8 mouse cellular contexts compared by ENCODE assay signal in the genomic region with DNA sequence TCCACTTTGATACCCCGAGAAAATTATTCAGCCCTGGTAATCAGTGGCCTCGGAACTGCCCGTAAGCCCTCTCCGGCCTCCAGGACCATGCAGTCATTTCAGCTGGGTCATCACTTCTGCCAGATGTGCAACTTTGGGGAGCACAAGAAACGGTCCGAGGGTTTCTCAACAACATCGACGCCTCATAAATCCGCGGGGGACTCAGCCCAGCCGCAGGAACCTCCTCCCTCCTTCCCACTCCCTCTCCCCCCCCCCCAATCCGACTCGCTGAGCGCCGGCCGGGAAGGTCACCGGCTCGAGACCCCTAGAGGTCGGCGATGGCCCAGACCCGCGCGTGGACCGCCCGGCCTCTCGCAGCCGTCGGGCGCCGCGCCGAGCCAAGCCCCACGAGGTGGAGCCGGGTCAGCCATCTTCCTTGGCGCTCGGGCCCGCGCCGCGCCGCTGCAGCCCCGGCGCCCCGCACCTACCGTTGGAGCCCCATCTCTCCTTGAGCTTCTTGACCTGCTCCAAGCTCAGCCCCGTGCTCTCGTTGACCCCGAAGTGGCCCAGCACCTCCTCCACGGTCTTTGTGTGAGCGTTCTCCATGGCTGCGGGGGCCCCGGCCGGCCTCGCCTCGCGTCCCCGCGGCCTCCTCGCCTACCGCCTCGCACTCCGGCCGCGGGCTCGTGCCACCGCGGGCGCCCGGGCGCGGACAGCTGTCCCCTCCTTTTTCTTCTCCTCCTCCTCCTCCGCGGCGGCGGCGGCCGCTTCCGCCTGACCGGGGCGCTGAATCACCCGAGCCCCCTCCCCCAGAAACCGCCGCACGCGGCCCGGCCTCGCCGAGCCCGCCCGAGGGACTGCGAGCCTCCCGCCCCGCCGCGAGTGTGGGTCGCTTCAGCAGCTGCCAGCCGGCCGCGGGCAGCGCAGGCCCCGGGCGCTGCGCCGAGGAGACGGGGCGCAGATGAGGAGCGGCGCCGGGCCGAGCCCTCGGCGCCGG. TPM values are rescaled to one million over a fixed set of nuclear protein-coding genes. Genes with fewer than 3 reads are reported as not detected.
DNase-seq lines count a peak whose midpoint lies in the region; ATAC-seq and TF ChIP-seq lines count a peak whose summit lies in the region.

No protein-coding gene starts in this region.

- H3K27me3 ChIP-seq in liver, embryonic 11.5 days (replicated peaks; ENCODE audit: control insufficient read depth, insufficient read depth, low read length): no peaks in the 10 kb centered on the region
- H3K27me3 ChIP-seq in midbrain, postnatal 0 days (ENCODE audit: insufficient read depth, low read length): no peaks in the 10 kb centered on the region
- H3K27me3 ChIP-seq in stomach, embryonic 16.5 days (ENCODE audit: control insufficient read depth, insufficient read depth, low read length): no peaks in the 10 kb centered on the region

- H3K36me3 ChIP-seq in liver, embryonic 11.5 days (ENCODE audit: control insufficient read depth, insufficient read depth, low read length): peaks cover 13% of the 10 kb centered on the region; the same call in 1 of the 2 replicates
- H3K36me3 ChIP-seq in midbrain, postnatal 0 days (ENCODE audit: insufficient read depth, low read length): 0 out of 2 replicates have a peak, but pooled peaks cover 4% of the 10 kb centered on the region
- H3K36me3 ChIP-seq in stomach, embryonic 16.5 days (ENCODE audit: control insufficient read depth, insufficient read depth, low read length): no peaks in the 10 kb centered on the region

- H3K9ac ChIP-seq in liver, embryonic 11.5 days (ENCODE audit: low read depth, low read length): peak overlapping the region; percentile 99
- H3K9ac ChIP-seq in midbrain, postnatal 0 days (replicated peaks; ENCODE audit: low read length, poor library complexity, severe bottlenecking): peak overlapping the region; percentile 99
- H3K9ac ChIP-seq in stomach, embryonic 16.5 days (ENCODE audit: low read length): peak overlapping the region; percentile 99

- TF ChIP-seq CTCF in midbrain, postnatal 0 days (IDR thresholded peaks at IDR 0.05): 0 out of 2 replicates have a peak, but pooled peaks have one; percentile 9

- no peaks in the 10 kb centered on the region for H3K9me3 ChIP-seq in liver, embryonic 11.5 days (ENCODE audit: control insufficient read depth, low read length)
- no peaks in the 10 kb centered on the region for H3K9me3 ChIP-seq in midbrain, postnatal 0 days (ENCODE audit: low read length)
- H3K9me3 ChIP-seq in stomach, embryonic 16.5 days (replicated peaks; ENCODE audit: control insufficient read depth, low read length): no peaks in the 10 kb centered on the region

- peaks cover 23% of the 10 kb centered on the region for H3K4me1 ChIP-seq in liver, embryonic 11.5 days (replicated peaks; ENCODE audit: control insufficient read depth, insufficient read depth, low read length)
- H3K4me1 ChIP-seq in midbrain, postnatal 0 days (ENCODE audit: insufficient read depth, low read length): peaks cover 21% of the 10 kb centered on the region
- peaks cover 22% of the 10 kb centered on the region for H3K4me1 ChIP-seq in stomach, embryonic 16.5 days (ENCODE audit: control insufficient read depth, insufficient read depth, low read length)

- WGBS in liver, embryonic 11.5 days: under 1% methylated on average over 106 of the region's 113 CpGs
- WGBS in midbrain, postnatal 0 days: under 1% methylated on average over 88 of the region's 113 CpGs
- under 1% methylated on average over 112 of the region's 113 CpGs for WGBS in stomach, embryonic 16.5 days

- peak overlapping the region; percentile 99 for H3K27ac ChIP-seq in liver, embryonic 11.5 days (ENCODE audit: low read depth, low read length)
- peak overlapping the region; percentile 100 for H3K27ac ChIP-seq in midbrain, postnatal 0 days (ENCODE audit: low read depth, low read length)
- peak overlapping the region; percentile 99 for H3K27ac ChIP-seq in stomach, embryonic 16.5 days (ENCODE audit: low read length)

- peak overlapping the region; percentile 73 for H3K4me2 ChIP-seq in liver, embryonic 11.5 days
- peak overlapping the region; percentile 75 for H3K4me2 ChIP-seq in midbrain, postnatal 0 days (ENCODE audit: low read depth, low read length, poor library complexity, severe bottlenecking)
- H3K4me2 ChIP-seq in stomach, embryonic 16.5 days (ENCODE audit: low read depth, low read length): peak overlapping the region; percentile 57

- H3K4me3 ChIP-seq in liver, embryonic 11.5 days (ENCODE audit: low read depth, low read length): peak overlapping the region; percentile 81
- peak overlapping the region; percentile 95 for H3K4me3 ChIP-seq in midbrain, postnatal 0 days (ENCODE audit: low read depth, low read length)
- peak overlapping the region; percentile 95 for H3K4me3 ChIP-seq in stomach, embryonic 16.5 days (replicated peaks; ENCODE audit: low read length)

- peak; percentile 26 for ATAC-seq in granulocyte monocyte progenitor cell, adult 5-6 weeks (replicated peaks; ENCODE audit: poor library complexity, severe bottlenecking)
- peak; percentile 38 for ATAC-seq in liver, embryonic 11.5 days (replicated peaks; ENCODE audit: low FRiP score)
- peak; percentile 28 for ATAC-seq in midbrain, postnatal 0 days (ENCODE audit: low FRiP score)
- peak; percentile 31 for ATAC-seq in stomach, embryonic 16.5 days (ENCODE audit: insufficient read depth, low FRiP score)

- peak; percentile 72 for DNase-seq in 3134 (ENCODE audit: extremely low read depth, insufficient read length, low spot score)
- DNase-seq in R1 (ENCODE audit: low read depth, low spot score): peak; percentile 61
- DNase-seq in embryo, embryonic 10 days (ENCODE audit: low spot score): peak; percentile 69
- DNase-seq in kidney, adult 18-20 months: peak; percentile 70
- DNase-seq in liver, embryonic 11.5 days (ENCODE audit: low spot score): peak; percentile 79
- peak; percentile 40 for DNase-seq in midbrain, postnatal 0 days (ENCODE audit: low spot score)

RNA-seq across cellular contexts. Expression of a gene that starts 0.6 kb away (rescaled TPM):
- 71.0 and 77.6 TPM in 2 replicates for total RNA-seq in granulocyte monocyte progenitor cell, adult 5-6 weeks (2014; fragmentation: Nextera tagmentation)
- total RNA-seq in granulocyte monocyte progenitor cell, adult 5-6 weeks (2017): 112 and 118 TPM in 2 replicates
- polyA plus RNA-seq in liver, embryonic 11.5 days (2014; fragmentation: Nextera tagmentation; extraction: Ambion mirVana): 45.2 and 46.8 TPM in 2 replicates
- total RNA-seq in midbrain, postnatal 0 days (2014; rRNA removed): 202 and 210 TPM in 2 replicates
- 40.4 and 45.2 TPM in 2 replicates for polyA plus RNA-seq in midbrain, postnatal 0 days (2015; fragmentation: Nextera tagmentation; extraction: Ambion mirVana)
- polyA plus RNA-seq in stomach, embryonic 16.5 days (2015; fragmentation: Nextera tagmentation; extraction: Ambion mirVana): 25.5 and 27.3 TPM in 2 replicates

Comparison
In these comparisons a context has a peak if more than half of its experiments do, and no peak if none do; other contexts are left out.
1. Peak in every context shown above with its lines: DNase-seq, ATAC-seq, H3K4me3 ChIP-seq and H3K27ac ChIP-seq.